Mouse (Mus musculus): ENCODE data around the gene Itprip. TPM values are rescaled to one million over a fixed set of nuclear protein-coding genes. Genes with fewer than 3 reads are reported as not detected.

Gene Itprip
- polyA plus RNA-seq, 1 experiment from 2014 or later, result 18.4 TPM

DNA sequence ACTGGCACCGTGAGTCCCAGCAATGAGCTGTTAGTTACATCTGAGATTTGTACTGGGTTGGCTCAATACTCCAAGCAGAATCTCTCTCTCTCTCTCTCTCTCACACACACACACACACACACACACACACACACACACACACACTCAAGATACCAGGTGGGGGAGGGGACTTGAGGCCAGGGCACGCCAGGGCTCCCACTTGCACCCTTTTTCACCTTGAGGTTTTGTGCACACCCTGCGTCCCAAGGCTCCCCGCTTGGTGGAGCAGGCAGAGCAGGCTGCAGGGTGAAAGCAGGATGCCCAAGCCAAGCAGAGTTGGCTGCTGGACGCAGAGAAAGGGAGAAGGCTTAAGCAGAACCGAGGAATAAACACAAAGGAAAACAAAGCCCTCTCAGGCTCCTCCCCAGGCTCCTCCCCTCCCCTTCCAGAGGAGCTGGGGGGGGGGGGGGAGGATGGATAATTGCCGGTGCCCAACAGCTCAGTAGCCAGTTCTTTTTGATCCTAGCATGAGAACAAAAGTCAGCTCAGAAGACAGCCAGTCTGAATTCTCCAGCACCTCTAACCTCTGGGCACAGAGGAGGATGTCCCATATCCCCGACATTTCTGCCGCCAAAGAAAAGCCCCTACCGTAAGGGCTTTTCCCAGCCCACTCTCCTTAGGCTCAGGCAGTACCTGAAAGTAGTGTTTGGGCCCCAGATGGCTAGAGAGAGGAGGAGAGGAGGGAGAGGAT lies 9.5 kb downstream of the Itprip start:
- Histone ChIP-seq H3K4me3 (ENCODE audit: low read length) (peak overlapping the region; percentile 33), H3K27me3 (ENCODE audit: control insufficient read depth, insufficient read depth, low read length) (no peaks in the 10 kb centered on the region), H3K9me3 (replicated peaks; ENCODE audit: control insufficient read depth, low read length) (no peaks in the 10 kb centered on the region), H3K4me2 (ENCODE audit: low read depth, low read length) (peak overlapping the region; percentile 59), H3K9ac (ENCODE audit: low read length) (peak overlapping the region; percentile 51), H3K4me1 (ENCODE audit: control insufficient read depth, insufficient read depth, low read length) (peaks cover 47% of the 10 kb centered on the region), H3K27ac (ENCODE audit: low read length) (peak overlapping the region; percentile 68), H3K36me3 (ENCODE audit: control insufficient read depth, insufficient read depth) (0 out of 2 replicates have a peak, but pooled peaks cover 4% of the 10 kb centered on the region)
- peak; percentile 35; the same call in 1 of the 2 replicates for ATAC-seq (replicated peaks; ENCODE audit: extremely low read depth, insufficient read depth, low FRiP score)
- WGBS, result 7% methylated on average over 10 of the region's 10 CpGs

DNA sequence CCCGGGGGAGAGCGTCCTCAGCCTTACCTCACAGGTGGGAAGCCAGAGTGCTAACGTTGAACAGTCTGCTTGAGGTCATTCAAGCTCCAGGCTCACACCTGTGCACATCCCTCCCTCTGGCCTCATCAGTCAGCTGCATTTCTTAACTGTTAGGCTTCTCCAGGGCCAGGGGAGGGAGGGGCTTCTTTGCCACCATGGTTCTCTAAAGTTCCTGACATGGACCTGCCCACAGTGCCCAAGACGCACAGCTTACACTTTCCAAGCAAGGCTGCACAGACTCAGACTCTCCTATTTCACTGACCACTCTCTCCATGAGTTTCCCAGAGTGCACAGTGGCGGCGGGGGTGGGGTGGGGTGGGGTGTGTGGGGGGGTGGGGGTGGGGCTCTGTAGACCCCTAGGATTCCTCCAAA lies 10.1 kb downstream of the Itprip start:
- peak overlapping the region; percentile 68; the same call in 1 of the 2 replicates for H3K27ac ChIP-seq (ENCODE audit: low read length)
- 0 out of 2 replicates have a peak, but pooled peaks have one; percentile 16 for ATAC-seq (replicated peaks; ENCODE audit: extremely low read depth, insufficient read depth, low FRiP score)
- H3K9ac ChIP-seq (ENCODE audit: low read length), result peak overlapping the region; percentile 51

DNA sequence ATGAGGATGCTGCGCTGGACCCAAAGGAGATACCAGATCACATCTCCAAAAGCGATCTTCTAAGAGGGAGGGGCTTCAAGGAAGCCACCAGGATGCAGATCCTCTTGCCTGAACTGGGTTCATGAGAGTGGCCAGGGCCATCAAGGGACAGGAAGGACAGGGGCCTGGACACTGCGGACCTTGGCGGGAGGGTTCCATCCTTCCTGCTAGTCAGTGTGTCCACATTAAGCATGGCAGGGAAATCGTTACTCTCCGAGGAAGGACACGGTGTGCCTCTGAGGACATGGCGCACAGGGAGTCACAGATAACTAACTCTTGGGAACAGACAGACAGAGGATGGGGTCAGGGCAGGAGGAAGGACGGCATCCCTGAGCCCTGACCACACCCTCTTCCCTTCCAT lies 11.5 kb downstream of the Itprip start:
- Histone ChIP-seq H3K4me1 (ENCODE audit: control insufficient read depth, insufficient read depth, low read length) (peaks cover 57% of the 10 kb centered on the region), H3K9ac (ENCODE audit: low read length) (no peak overlapping the region), H3K27ac (ENCODE audit: low read length) (no peak overlapping the region), H3K36me3 (ENCODE audit: control insufficient read depth, insufficient read depth) (no peaks in the 10 kb centered on the region), H3K27me3 (ENCODE audit: control insufficient read depth, insufficient read depth, low read length) (no peaks in the 10 kb centered on the region), H3K4me2 (ENCODE audit: low read depth, low read length) (no peak overlapping the region), H3K4me3 (ENCODE audit: low read length) (no peak overlapping the region), H3K9me3 (replicated peaks; ENCODE audit: control insufficient read depth, low read length) (no peaks in the 10 kb centered on the region)
- ATAC-seq (replicated peaks; ENCODE audit: extremely low read depth, insufficient read depth, low FRiP score), result no peak
- WGBS, result 83% methylated on average over 9 of the region's 9 CpGs

More for the DNA sequence above, 10.1 kb downstream of the Itprip start:
- Histone ChIP-seq H3K27me3 (ENCODE audit: control insufficient read depth, insufficient read depth, low read length) (no peaks in the 10 kb centered on the region), H3K36me3 (ENCODE audit: control insufficient read depth, insufficient read depth) (0 out of 2 replicates have a peak, but pooled peaks cover 2% of the 10 kb centered on the region), H3K4me2 (ENCODE audit: low read depth, low read length) (peak overlapping the region; percentile 59; the same call in 1 of the 2 replicates), H3K4me3 (ENCODE audit: low read length) (no peak overlapping the region), H3K9me3 (replicated peaks; ENCODE audit: control insufficient read depth, low read length) (no peaks in the 10 kb centered on the region), H3K4me1 (ENCODE audit: control insufficient read depth, insufficient read depth, low read length) (peaks cover 47% of the 10 kb centered on the region)
- WGBS, result 36% methylated on average over 6 of the region's 6 CpGs

DNA sequence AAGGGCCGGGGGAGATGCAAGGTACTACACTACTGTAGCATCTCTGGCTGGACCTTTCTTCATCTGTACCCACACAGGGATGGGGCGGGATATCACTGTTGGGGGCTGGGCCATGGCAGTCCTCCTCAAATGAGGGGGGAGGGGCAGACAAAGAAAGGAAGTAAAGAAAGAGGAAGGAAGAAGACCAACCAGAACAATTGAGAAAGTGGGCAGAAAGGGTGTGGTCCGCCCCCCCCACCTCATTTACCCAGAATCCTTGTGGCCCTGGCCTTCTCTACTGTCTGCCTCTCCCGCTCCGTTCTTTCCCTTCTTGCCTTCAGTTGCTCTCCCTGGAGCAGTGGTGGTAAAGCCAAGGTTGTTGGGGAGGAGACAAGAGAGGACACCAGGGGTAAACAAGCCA lies 13.5 kb downstream of the Itprip start:
- H3K36me3 ChIP-seq (ENCODE audit: control insufficient read depth, insufficient read depth), result no peaks in the 10 kb centered on the region
- no peak overlapping the region for H3K27ac ChIP-seq (ENCODE audit: low read length)
- no peak for ATAC-seq (replicated peaks; ENCODE audit: extremely low read depth, insufficient read depth, low FRiP score)
- H3K4me2 ChIP-seq (ENCODE audit: low read depth, low read length), result no peak overlapping the region
- H3K4me3 ChIP-seq (ENCODE audit: low read length), result no peak overlapping the region
- H3K4me1 ChIP-seq (ENCODE audit: control insufficient read depth, insufficient read depth, low read length), result peaks cover 58% of the 10 kb centered on the region
- no peaks in the 10 kb centered on the region for H3K9me3 ChIP-seq (replicated peaks; ENCODE audit: control insufficient read depth, low read length)
- 78% methylated on average over 5 of the region's 5 CpGs for WGBS
- H3K9ac ChIP-seq (ENCODE audit: low read length), result no peak overlapping the region
- H3K27me3 ChIP-seq (ENCODE audit: control insufficient read depth, insufficient read depth, low read length), result no peaks in the 10 kb centered on the region

DNA sequence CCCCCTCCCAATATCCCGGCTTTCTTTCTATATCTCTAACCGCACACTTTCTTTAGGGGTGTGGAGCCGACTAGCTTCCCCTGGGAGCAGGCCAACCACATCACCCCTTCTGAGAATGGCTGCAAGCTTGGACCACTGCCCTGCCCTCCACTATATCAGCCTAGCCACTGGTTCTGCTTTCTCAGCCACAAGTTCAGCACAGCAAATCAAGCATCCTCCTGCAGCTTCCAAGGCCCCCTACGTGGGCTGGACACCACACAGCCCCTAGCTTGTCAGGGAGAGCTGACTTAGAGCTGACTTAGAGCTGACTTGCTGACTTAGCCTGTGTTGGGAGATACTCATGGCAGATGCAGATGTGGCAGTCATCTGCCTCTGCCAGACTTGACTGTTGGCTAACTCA lies 14.0 kb downstream of the Itprip start:
- Histone ChIP-seq H3K4me2 (ENCODE audit: low read depth, low read length) (no peak overlapping the region), H3K36me3 (ENCODE audit: control insufficient read depth, insufficient read depth) (no peaks in the 10 kb centered on the region), H3K9me3 (replicated peaks; ENCODE audit: control insufficient read depth, low read length) (no peaks in the 10 kb centered on the region), H3K27ac (ENCODE audit: low read length) (no peak overlapping the region; the same call in 1 of the 2 replicates), H3K9ac (ENCODE audit: low read length) (peak overlapping the region; percentile 21; the same call in 1 of the 2 replicates), H3K4me1 (ENCODE audit: control insufficient read depth, insufficient read depth, low read length) (peaks cover 58% of the 10 kb centered on the region), H3K4me3 (ENCODE audit: low read length) (no peak overlapping the region), H3K27me3 (ENCODE audit: control insufficient read depth, insufficient read depth, low read length) (no peaks in the 10 kb centered on the region)
- 58% methylated on average over 4 of the region's 4 CpGs for WGBS
- no peak for ATAC-seq (replicated peaks; ENCODE audit: extremely low read depth, insufficient read depth, low FRiP score)

DNA sequence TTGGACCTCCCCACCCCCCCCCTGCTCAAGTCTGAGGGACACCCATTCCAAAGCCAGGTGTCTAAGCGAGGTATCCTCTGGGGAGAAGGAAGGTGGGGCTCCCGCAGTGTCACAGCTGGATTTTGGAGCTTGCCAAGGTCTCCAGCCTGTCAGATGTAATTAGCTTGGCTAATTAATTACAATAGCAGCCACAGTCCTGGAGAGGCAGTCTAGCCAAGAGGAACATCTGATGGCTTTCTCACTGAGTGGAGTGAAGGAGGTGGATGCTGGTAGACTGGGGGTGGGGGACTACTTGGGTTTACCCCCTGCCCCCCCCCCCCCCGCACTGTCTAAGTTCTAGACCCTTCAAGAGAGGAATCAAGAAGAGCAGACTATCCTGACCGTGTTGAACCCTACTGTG lies 15.4 kb downstream of the Itprip start:
- Histone ChIP-seq H3K27ac (ENCODE audit: low read length) (peak overlapping the region; percentile 84), H3K9me3 (replicated peaks; ENCODE audit: control insufficient read depth, low read length) (no peaks in the 10 kb centered on the region), H3K27me3 (ENCODE audit: control insufficient read depth, insufficient read depth, low read length) (no peaks in the 10 kb centered on the region), H3K4me3 (ENCODE audit: low read length) (no peak overlapping the region), H3K36me3 (ENCODE audit: control insufficient read depth, insufficient read depth) (no peaks in the 10 kb centered on the region), H3K4me1 (ENCODE audit: control insufficient read depth, insufficient read depth, low read length) (peaks cover 47% of the 10 kb centered on the region), H3K9ac (ENCODE audit: low read length) (no peak overlapping the region), H3K4me2 (ENCODE audit: low read depth, low read length) (no peak overlapping the region)
- WGBS, result 77% methylated on average over 3 of the region's 4 CpGs
- ATAC-seq (replicated peaks; ENCODE audit: extremely low read depth, insufficient read depth, low FRiP score), result no peak

DNA sequence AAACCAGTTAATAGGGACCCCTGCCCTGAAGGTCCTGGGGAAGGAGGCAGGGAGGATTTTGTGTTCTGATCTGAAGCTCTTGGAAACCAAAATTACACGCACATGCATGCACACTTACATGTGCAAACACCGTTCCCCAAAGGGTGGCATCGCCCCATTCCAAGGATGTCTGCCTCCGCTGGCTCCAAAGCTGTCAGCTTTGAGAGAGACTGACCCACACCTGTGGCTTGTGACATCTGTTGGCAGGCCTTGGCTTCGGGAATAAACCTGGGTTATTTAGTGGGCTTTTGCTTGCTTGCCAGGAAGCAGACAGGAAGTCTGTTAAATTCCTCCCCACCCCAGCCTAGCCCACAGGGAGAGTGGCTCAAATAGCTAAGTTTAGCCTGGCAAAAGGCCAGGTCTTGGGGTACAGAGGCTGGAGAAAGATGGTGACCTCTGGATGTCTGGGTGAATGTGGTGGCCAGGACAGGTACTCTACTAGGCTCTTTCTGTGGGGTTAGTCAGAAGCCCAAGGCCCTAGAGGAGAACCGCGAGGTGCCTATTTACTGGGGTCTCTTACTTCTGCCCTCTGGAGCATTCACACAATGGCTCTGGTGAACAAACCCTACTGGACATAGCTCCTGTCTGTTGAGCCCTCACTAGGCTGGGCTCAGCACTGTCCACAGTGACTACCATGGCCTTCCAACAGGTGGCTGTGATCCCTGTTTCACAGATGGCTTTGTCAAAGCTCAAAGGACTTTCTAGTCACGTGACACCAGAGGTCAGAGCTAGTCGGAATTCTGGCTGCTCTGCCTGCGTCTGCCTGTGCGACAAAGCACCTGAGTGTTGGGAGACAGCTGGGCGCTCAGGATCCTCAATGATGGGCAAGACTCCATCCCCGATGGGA lies 16.5 kb downstream of the Itprip start:
- ATAC-seq (replicated peaks; ENCODE audit: extremely low read depth, insufficient read depth, low FRiP score), result peak; percentile 81
- no peaks in the 10 kb centered on the region for H3K27me3 ChIP-seq (ENCODE audit: control insufficient read depth, insufficient read depth, low read length)
- peaks cover 1% of the 10 kb centered on the region; the same call in 1 of the 2 replicates for H3K36me3 ChIP-seq (ENCODE audit: control insufficient read depth, insufficient read depth)
- no peaks in the 10 kb centered on the region for H3K9me3 ChIP-seq (replicated peaks; ENCODE audit: control insufficient read depth, low read length)
- H3K4me1 ChIP-seq (ENCODE audit: control insufficient read depth, insufficient read depth, low read length), result peaks cover 45% of the 10 kb centered on the region
- H3K9ac ChIP-seq (ENCODE audit: low read length), result peak overlapping the region; percentile 16
- peak overlapping the region; percentile 84 for H3K27ac ChIP-seq (ENCODE audit: low read length)
- H3K4me3 ChIP-seq (ENCODE audit: low read length), result no peak overlapping the region
- 50% methylated on average over 13 of the region's 13 CpGs for WGBS
- H3K4me2 ChIP-seq (ENCODE audit: low read depth, low read length), result peak overlapping the region; percentile 11; the same call in 1 of the 2 replicates

DNA sequence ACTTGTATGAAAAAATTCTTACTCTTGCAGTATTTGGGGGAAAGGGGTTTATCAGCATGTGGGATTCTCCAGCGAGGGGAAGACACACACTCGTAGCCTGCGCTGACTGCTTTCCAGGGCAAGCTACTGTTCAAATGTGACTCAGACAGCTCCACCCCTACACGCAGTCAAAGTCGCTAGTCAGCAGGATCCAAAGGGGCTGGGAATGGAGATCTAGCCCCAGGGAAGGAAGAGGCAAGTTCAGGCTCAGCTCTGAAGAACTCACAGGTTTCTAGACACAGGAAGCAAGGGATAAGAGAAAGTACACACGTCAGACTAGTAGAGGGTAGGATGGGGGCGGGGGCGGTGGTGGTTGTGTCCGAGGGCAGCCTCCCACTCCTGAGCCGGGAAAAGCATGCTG lies 18.5 kb downstream of the Itprip start:
- Histone ChIP-seq H3K36me3 (ENCODE audit: control insufficient read depth, insufficient read depth) (peaks cover 20% of the 10 kb centered on the region), H3K4me3 (ENCODE audit: low read length) (no peak overlapping the region), H3K9me3 (replicated peaks; ENCODE audit: control insufficient read depth, low read length) (no peaks in the 10 kb centered on the region), H3K4me2 (ENCODE audit: low read depth, low read length) (no peak overlapping the region), H3K27ac (ENCODE audit: low read length) (no peak overlapping the region), H3K4me1 (ENCODE audit: control insufficient read depth, insufficient read depth, low read length) (peaks cover 43% of the 10 kb centered on the region), H3K9ac (ENCODE audit: low read length) (no peak overlapping the region), H3K27me3 (ENCODE audit: control insufficient read depth, insufficient read depth, low read length) (no peaks in the 10 kb centered on the region)
- WGBS, result 67% methylated on average over 10 of the region's 10 CpGs
- no peak for ATAC-seq (replicated peaks; ENCODE audit: extremely low read depth, insufficient read depth, low FRiP score)

DNA sequence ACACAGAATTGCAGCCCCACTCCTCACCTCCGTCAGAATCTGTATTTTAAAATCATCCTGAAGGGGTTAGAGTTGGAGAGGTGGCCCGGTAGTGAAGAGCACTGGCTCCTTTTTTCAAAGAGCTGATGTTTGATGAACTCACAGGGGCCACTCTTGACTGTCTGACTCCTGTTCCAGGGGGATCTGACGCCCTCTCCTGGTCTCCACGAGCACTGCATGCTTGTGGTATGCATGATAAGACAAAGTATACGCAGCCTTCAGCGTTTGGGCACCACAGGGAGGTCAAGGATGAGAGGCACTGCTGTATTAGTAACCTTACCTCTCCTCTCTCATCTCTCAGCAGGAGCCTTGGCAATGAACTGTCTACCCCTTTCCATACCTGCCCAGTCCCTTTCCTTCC lies 19.1 kb downstream of the Itprip start:
- 57% methylated on average over 6 of the region's 6 CpGs for whole genome bisulfite sequencing
- H3K4me1 ChIP-seq (ENCODE audit: control insufficient read depth, insufficient read depth, low read length), result peaks cover 37% of the 10 kb centered on the region
- no peak for ATAC-seq (replicated peaks; ENCODE audit: extremely low read depth, insufficient read depth, low FRiP score)

More for the DNA sequence above, 19.1 kb downstream of the Itprip start:
- Histone ChIP-seq H3K36me3 (ENCODE audit: control insufficient read depth, insufficient read depth) (peaks cover 25% of the 10 kb centered on the region), H3K9ac (ENCODE audit: low read length) (no peak overlapping the region), H3K9me3 (replicated peaks; ENCODE audit: control insufficient read depth, low read length) (no peaks in the 10 kb centered on the region), H3K4me3 (ENCODE audit: low read length) (no peak overlapping the region), H3K27me3 (ENCODE audit: control insufficient read depth, insufficient read depth, low read length) (no peaks in the 10 kb centered on the region), H3K4me2 (ENCODE audit: low read depth, low read length) (no peak overlapping the region), H3K27ac (ENCODE audit: low read length) (no peak overlapping the region)

All from heart, embryonic 16.5 days (tissue).